ENCODE assay signal across 9 mouse cellular contexts in genomic region chr3:51728456-51728855, GRCm38 (mm10).
DNase-seq lines count a peak whose midpoint lies in the region; ATAC-seq and TF ChIP-seq lines count a peak whose summit lies in the region.
"Had no signal": no experiment of that assay in that cellular context is flagged by ENCODE, and none has a peak within 500 bp of the region (broad histone marks: within the 10 kb centered on the region; RNA-seq: fewer than 3 reads in every experiment).

No protein-coding gene starts in this region.

- no peak for TF ChIP-seq RAD21 in MEL (IDR thresholded peaks at IDR 0.05; ENCODE audit: low read depth, low read length)

- peak; percentile 64 to 76; a peak in 3 of 4 replicates for TF ChIP-seq EP300 in MEL (IDR thresholded peaks at IDR 0.05; ENCODE audit: low read depth in 1 of 2, low read length in 2 of 2)

- peak; percentile 49 for DNase-seq in embryo, embryonic 10 days (ENCODE audit: low spot score)
- DNase-seq in embryo, embryonic 10.5 days (ENCODE audit: low spot score), result no peak
- DNase-seq in MEL (ENCODE audit: low read depth, low spot score), result peak; percentile 79
- no peak for DNase-seq in thymus, postnatal 10 days (ENCODE audit: low spot score in 2 of 2)

- peak overlapping the region; percentile 14 to 31 for H3K4me3 ChIP-seq in MEL (ENCODE audit: control insufficient read depth in 1 of 2, insufficient read depth in 1 of 2, low read depth in 2 of 2, low read length in 2 of 2)
- H3K4me3 ChIP-seq in heart, embryonic 11.5 days (ENCODE audit: low read depth, low read length), result 0 out of 2 replicates have a peak overlapping the region, but pooled peaks have one; percentile 9
- no peak overlapping the region for H3K4me3 ChIP-seq in limb, embryonic 12.5 days (replicated peaks)

- peak; percentile 93 for ATAC-seq in heart, embryonic 11.5 days (replicated peaks; ENCODE audit: insufficient number of reproducible peaks, low FRiP score, low TSS enrichment)
- no peak for ATAC-seq in limb, embryonic 12.5 days (ENCODE audit: insufficient number of reproducible peaks, insufficient read depth, low FRiP score, low TSS enrichment, low read depth)
- ATAC-seq in CD4-positive, CD25-positive, alpha-beta regulatory T cell, adult 4 months, result no peak
- ATAC-seq in monocyte, adult 5-6 weeks (replicated peaks; ENCODE audit: insufficient number of reproducible peaks, low FRiP score, low TSS enrichment, poor library complexity, severe bottlenecking), result no peak

- H3K27me3 ChIP-seq in MEL (ENCODE audit: control insufficient read depth in 1 of 2, insufficient read depth in 2 of 2, low read length in 2 of 2), result no peaks in the 10 kb centered on the region
- H3K27me3 ChIP-seq in heart, embryonic 11.5 days (ENCODE audit: control insufficient read depth, insufficient read depth, low read length), result no peaks in the 10 kb centered on the region
- H3K27me3 ChIP-seq in limb, embryonic 12.5 days, result peaks cover 24% of the 10 kb centered on the region

- H3K4me2 ChIP-seq in heart, embryonic 11.5 days, result peak overlapping the region; percentile 52
- no peak overlapping the region; the same call in 1 of the 2 replicates for H3K4me2 ChIP-seq in limb, embryonic 12.5 days

- H3K9ac ChIP-seq in MEL (ENCODE audit: control insufficient read depth, low read depth, low read length, poor library complexity, severe bottlenecking), result 0 out of 2 replicates have a peak overlapping the region, but pooled peaks have one; percentile 1
- peak overlapping the region; percentile 12; the same call in 1 of the 2 replicates for H3K9ac ChIP-seq in heart, embryonic 11.5 days (ENCODE audit: low read depth, low read length)
- no peak overlapping the region for H3K9ac ChIP-seq in limb, embryonic 12.5 days (replicated peaks)

- no peak for TF ChIP-seq POLR2A in MEL (IDR thresholded peaks at IDR 0.05; ENCODE audit: control insufficient read depth in 1 of 2, insufficient read depth in 1 of 2, low read depth in 1 of 2, low read length in 2 of 2, poor library complexity in 1 of 2)

- H3K79me2 ChIP-seq in MEL (ENCODE audit: control insufficient read depth, insufficient read depth, low read length, poor library complexity), result no peaks in the 10 kb centered on the region

- H3K9me3 ChIP-seq in MEL (replicated peaks; ENCODE audit: insufficient read depth, low read length), result no peaks in the 10 kb centered on the region
- no peaks in the 10 kb centered on the region for H3K9me3 ChIP-seq in heart, embryonic 11.5 days (replicated peaks; ENCODE audit: control insufficient read depth, low read length)
- H3K9me3 ChIP-seq in limb, embryonic 12.5 days, result no peaks in the 10 kb centered on the region

- TF ChIP-seq CTCF in MEL (IDR thresholded peaks at IDR 0.05 in 2 of 3, conservative IDR thresholded peaks at IDR 0.05 in 1 of 3; ENCODE audit: control insufficient read depth in 1 of 3, insufficient read depth in 1 of 3, low read depth in 2 of 3, low read length in 3 of 3, poor library complexity in 1 of 3, severe bottlenecking in 1 of 3), result no peak

- H3K4me1 ChIP-seq in MEL (ENCODE audit: control insufficient read depth in 1 of 2, insufficient read depth in 2 of 2, low read length in 2 of 2), result peaks cover 8 to 34% of the 10 kb centered on the region in 2 experiments
- H3K4me1 ChIP-seq in heart, embryonic 11.5 days (ENCODE audit: control insufficient read depth, insufficient read depth, low read length), result peaks cover 62% of the 10 kb centered on the region
- H3K4me1 ChIP-seq in limb, embryonic 12.5 days (replicated peaks), result peaks cover 28% of the 10 kb centered on the region

- 22% methylated on average over 12 of the region's 12 CpGs for WGBS in heart, embryonic 11.5 days (ENCODE audit: insufficient replicate concordance)
- 86% methylated on average over 12 of the region's 12 CpGs for WGBS in limb, embryonic 12.5 days

- peak overlapping the region; percentile 75 for H3K27ac ChIP-seq in MEL (ENCODE audit: control insufficient read depth, low read depth, low read length)
- peak overlapping the region; percentile 84 for H3K27ac ChIP-seq in heart, embryonic 11.5 days (ENCODE audit: low read depth, low read length)
- peak overlapping the region; percentile 62; the same call in 1 of the 2 replicates for H3K27ac ChIP-seq in limb, embryonic 12.5 days
- H3K27ac ChIP-seq: macrophage had no signal

- peaks cover 0 to 27% of the 10 kb centered on the region in 2 experiments; a peak in 2 of 4 replicates for H3K36me3 ChIP-seq in MEL (ENCODE audit: control insufficient read depth in 1 of 2, insufficient read depth in 2 of 2, low read length in 2 of 2)
- H3K36me3 ChIP-seq in heart, embryonic 11.5 days (ENCODE audit: control insufficient read depth, insufficient read depth, low read length), result no peaks in the 10 kb centered on the region
- H3K36me3 ChIP-seq in limb, embryonic 12.5 days, result no peaks in the 10 kb centered on the region

TF ChIP-seq in MEL, 35 proteins besides CTCF, POLR2A, EP300 and RAD21:
- TF ChIP-seq SIN3A (IDR thresholded peaks at IDR 0.05; ENCODE audit: low read length) (peak; percentile 32; the same call in 1 of the 2 replicates), MAZ (IDR thresholded peaks at IDR 0.05; ENCODE audit: low read depth, low read length) (peak; percentile 66; the same call in 1 of the 2 replicates), ETS1 (IDR thresholded peaks at IDR 0.05; ENCODE audit: low read depth, low read length) (peak; percentile 69; the same call in 1 of the 2 replicates), RCOR1 (IDR thresholded peaks at IDR 0.05; ENCODE audit: low read depth, low read length) (peak; percentile 45; the same call in 1 of the 2 replicates), BHLHE40 (IDR thresholded peaks at IDR 0.05; ENCODE audit: borderline replicate concordance, low read depth, low read length) (peak; percentile 88), MAX (IDR thresholded peaks at IDR 0.05; ENCODE audit: low read length) (peak; percentile 55; the same call in 1 of the 2 replicates), GATA1 (IDR thresholded peaks at IDR 0.05; ENCODE audit: low read depth, low read length) (peak; percentile 76), MXI1 (IDR thresholded peaks at IDR 0.05; ENCODE audit: low read depth, low read length) (peak; percentile 77; the same call in 1 of the 2 replicates), NELFE (IDR thresholded peaks at IDR 0.05; ENCODE audit: low read depth, low read length) (no peak), KAT2A (conservative IDR thresholded peaks at IDR 0.05; ENCODE audit: low read depth, low read length) (no peak), MEF2A (IDR thresholded peaks at IDR 0.05; ENCODE audit: extremely low read depth, insufficient replicate concordance, low read depth, low read length, poor library complexity, severe bottlenecking) (peak; percentile 95), MYC (IDR thresholded peaks at IDR 0.05; ENCODE audit: low read depth, low read length) (peak; percentile 47; the same call in 1 of the 2 replicates), POLR2AphosphoS5 (IDR thresholded peaks at IDR 0.05; ENCODE audit: borderline replicate concordance, low read depth, low read length) (no peak), TCF12 (IDR thresholded peaks at IDR 0.05; ENCODE audit: low read depth, low read length) (peak; percentile 78), TAL1 (IDR thresholded peaks at IDR 0.05; ENCODE audit: low read length) (peak; percentile 66)
TF ChIP-seq in MEL: peak in this region for 12.

Comparison
In these comparisons a context has a peak if more than half of its experiments do, and no peak if none do; other contexts are left out.
1. DNase-seq: peak in embryo, embryonic 10 days (single experiment) and MEL (single experiment); none in embryo, embryonic 10.5 days (single experiment) and thymus, postnatal 10 days (0 of 2).
2. Peak in every context shown above with its lines, with median percentiles within 50 percentile points of each other: H3K27ac ChIP-seq.